Mouse (Mus musculus) urinary bladder, postnatal 14 days (tissue): Measurements from ENCODE around the gene Tmem211.

Source experiments
- DNase-seq: peaks from one replicate; pipeline ENCODE4 v3.0.0; 2021; ENCODE audit warnings: low spot score

Tmem211 gene

DNA sequence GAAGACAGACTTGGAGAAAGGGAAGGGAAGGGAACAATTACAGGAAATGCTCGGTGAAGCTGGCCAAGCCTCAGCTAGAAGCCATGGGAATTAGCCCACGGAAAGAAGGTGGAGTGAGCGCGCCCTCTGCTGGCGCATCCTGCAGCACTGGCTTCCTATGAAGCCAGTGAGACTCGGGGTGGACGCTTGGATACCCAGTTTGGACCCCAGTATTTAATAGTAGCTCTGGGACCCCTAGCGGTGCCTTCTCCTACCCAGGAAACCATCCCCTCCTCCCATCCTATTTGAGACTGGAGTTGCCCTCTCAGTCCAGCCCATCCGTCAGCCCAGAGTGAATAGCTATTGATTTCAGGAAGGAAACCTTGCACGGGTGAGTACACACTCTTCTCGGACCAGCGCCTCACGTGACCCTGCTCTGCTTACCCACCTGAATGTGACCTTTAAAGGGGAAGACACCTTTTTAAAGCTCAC lies at the start of gene Tmem211:
Tmem211 (plus strand) TSS at position 278 of the 471 bp plus-strand sequence.
- peak; percentile 90 for DNase-seq

DNA sequence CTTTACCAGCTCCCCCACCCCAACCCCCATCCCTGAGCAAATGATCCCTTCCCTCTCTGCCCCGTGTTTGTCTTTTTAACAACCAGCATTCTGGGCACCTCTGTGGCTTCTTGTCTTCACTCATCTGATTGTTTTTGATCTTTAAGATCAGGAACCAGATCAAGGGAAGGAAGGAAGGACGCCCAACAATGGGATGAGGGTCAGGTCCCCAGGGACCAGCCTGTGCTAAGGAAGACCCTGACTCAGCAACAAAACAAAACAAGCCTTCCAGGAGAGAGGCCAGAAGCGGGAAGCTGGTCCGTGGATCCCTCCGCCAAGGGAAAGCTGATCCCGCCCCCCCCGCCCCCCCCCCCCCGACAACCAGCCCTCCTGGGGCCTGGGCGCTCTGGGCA lies 47.3 kb upstream of the Tmem211 start:
- no peak for DNase-seq

DNA sequence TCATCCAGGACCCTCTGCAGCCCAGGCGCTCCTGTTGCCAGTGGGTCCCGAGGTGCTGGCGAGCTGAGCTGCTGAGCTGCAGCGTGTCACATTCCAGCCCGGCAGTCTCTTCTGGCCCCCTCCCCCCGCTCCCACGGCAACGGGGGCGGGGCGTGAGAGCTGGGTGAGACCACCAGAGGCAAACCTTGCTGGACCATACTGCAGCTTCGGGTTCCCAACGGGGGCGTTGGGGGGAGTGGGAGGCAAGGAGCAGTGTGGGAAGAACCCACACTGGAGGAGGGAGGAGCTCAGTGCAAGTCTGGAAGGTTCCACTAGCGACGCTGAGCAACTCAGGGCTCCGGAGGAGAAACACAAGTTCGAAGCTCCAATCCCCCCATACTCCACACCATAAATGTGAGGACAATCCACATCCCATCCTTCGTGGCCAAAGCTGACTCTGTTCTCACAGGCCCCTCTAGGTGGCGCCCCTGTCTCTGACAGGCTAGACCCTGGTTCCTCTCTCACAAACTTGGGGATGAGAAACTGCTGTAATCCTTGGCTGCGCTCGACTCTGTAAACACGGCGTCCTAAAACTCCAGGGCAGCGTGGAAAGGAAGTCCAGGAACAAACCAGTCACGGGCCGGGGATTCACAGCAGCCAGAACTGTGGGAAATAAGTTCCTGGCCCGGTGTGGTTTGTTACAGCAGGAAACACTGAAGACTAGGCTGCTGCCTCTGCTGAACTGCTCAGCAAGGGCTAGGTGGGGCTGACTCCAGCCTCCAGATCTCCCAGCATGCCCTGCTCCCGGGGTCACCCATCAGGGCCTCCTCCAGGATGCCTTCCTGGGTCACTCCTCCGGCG lies 46.6 kb upstream of the Tmem211 start:
- peak; percentile 92 for DNase-seq

DNA sequence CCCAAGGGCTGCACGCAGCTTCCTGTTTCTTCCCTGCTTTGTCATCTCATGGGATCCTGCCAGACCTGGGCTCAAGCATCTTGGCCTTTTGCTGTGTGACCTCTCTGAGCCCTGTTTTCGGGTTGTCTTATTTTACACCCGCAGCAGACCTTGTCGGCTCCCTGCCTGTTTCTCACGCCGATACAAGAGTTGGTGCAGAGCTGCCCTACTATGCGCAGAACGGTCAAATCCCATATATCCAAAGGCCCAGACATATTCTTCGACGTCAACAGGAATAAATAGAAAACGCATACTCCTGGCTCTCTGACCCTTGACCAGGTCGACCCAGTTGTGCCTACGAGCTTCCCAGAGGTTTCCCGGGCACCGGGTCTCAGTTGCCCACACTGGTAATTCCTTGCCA lies 46.0 kb upstream of the Tmem211 start:
- no peak for DNase-seq

DNA sequence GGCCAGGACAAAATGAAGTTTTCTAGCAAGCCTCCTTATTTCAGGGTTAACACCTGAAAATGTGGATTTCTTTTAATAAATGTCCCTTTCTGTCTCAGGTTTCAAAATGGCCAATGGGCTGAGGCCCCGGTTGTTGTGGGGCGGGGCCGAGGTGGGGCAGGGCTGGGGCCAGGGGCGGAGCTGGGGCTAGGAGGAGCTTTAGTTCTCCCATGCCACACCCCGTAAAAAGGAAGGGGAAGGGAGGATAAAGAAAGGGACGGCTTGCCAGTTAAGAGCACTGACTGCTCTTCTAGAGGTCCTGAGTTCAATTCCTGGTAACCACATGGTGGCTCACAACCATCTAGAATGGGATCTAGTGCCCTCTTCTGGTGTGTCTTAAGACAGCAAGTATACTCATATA lies 45.3 kb upstream of the Tmem211 start:
- no peak for DNase-seq

DNA sequence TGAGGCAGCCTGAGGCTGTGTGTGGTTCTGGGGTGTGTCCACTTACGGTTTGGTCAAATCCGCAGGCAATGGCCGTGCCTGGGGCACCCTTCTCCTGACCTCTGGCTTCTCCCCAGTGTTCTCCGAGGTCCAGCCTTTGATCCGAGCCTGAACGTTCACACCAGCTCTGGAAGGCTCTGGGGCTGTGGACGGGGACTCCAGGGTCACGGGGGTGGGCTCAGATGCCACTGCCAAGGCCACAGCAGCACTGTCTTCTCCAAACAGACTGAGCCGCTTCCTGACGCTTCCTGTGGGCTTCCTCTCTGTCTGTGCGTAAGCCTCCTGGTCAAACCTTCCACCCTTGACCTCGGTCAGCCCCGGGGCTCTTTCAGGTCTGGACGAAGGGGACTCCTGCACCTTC lies 36.2 kb upstream of the Tmem211 start:
- no peak for DNase-seq

DNA sequence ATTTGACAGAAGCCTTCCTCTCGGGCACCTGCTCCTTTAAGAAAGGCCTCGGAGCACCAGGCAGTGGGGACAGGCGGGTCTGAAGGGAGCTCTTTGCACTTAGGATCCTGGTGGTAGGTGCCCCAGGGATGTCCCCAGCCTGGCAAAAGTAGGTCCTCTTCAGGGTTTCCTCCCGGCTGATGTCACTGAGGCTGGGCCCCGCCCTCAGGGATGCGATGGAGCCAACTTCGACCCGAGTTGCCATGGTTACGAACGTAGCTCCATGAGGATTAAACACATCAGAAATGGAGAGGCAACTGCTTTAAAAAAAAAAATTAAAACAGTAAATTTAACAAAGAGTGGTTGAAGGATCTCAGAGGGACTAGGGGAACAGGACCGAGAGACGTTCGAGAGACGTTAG lies 34.8 kb upstream of the Tmem211 start:
- no peak for DNase-seq

DNA sequence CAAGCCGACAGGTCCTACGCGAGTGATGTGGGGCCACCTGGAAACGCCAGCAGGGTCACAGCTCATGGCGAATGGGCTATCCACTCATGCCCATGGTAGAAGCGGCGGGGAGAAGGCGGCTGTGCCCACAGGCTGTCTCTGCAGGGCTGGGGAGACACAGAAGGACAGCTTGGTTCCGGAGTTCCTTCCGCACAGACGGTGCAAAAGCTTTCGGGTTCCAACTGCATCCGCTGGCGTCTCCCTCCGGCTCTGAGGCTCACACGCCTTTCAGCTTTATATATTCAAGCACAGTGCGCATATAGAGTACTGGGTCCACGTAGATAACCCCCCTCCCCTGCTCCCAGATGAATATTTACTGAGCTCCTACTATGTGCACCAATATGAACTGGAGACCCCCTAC lies 32.9 kb upstream of the Tmem211 start:
- DNase-seq, result no peak

DNA sequence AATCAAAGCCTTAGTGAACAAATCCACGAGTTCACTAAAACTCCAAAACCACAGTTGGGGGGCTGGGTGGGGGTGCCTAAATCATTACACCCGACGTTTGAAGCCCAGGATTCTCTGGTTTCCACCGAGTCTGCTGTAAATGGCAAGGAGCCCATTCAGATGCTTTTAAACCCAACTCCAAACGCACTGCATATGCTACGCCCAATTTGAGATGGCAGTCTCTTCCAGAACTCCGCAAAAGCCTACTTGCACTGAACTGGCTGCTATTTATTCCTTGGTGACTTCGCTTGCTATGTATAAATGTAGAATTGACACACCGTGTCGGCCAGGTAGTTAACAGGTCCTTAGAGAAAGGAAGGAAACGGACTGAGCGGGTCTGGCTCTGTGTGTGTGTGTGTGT lies 31.3 kb upstream of the Tmem211 start:
- no peak for DNase-seq

DNA sequence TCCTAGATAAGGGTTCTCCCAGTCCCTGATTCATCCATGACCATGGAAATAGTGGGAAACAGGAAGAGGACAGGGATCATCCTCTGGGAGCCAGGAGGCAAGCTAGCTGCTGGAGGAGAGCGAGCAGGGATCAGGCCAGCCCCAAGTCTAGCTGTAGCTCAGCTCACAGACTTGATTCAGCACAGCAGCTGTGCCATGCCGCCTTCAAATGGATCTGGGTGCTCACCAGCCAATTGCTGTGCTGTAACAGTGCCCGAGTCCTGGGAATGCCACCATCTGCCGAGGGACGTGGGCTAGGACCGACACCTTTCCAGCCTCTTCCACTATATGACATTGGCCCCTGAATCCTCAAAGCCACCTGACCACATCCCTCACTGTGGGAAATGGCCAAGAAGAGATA lies 30.8 kb upstream of the Tmem211 start:
- DNase-seq, result no peak

DNA sequence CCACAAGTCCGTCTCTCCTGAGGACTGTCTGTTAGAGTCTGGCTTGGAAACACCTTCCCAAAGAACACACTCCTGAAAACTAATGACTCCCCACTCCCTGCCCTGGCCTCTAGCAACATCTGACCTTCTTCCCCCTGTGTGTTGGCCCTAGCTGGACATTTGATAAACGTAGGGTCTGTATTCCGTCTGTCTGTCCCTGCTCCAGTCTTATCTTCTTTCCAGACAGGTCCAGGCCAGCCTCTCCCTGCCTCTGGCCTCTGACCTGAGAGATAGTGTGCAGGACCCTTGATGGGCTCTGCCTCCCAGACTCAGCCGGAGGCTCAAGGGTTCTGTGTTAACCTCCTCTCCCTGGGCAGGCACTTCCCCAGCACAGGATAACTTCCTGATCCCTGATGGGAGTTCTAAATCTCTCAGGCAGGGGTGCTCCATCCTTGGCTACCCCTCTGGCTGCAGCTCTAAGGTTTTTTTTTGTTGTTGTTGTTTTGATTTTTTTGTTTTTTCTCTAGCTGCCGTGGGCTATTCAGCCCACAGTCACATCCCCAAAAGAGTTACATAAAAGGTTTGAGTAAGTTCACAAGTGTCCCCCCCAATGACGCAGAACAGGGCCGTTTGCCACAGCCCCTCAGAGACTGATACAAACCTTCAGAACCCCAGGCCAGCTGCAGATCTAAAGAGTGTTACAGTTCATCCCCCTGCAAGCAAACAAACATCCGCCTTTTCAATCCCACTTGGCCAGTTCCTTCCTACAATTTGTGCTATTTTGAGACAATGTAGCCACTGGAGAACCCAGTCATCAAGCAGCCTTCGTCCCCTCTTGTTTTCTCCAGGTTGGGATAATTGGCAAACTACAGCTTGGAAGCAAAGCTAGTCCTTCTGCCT lies 29.6 kb upstream of the Tmem211 start:
- DNase-seq, result no peak

DNA sequence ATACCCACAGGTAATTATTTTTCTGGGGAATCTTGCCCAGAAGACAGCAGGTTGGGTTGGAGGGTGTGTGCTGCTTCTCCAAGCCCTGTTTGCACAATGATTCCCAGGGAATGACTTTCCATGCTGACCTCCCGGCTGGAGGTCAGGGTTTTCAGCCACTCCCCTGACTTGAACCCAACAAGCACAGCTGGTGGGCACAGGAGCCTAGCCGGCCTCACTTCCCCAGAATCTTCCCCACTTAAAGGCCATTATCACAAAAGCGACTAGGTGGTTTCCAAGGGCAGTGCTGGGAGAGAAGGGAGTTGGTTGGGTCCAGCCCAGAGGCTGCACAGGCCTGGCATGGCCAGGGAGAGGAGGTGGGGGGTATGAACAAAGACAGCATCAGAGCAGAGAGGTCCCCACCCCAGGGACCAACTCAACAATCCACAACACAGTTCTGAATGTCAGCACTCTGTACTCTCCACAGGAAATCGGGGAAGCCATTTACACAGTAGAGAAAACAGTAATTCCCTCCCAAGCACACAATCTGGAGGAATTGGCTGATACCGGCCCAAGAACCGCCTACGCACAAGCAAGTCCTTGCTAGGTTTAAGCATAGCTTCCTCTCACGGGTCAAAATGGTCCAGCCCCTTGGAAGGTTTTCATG lies 27.5 kb upstream of the Tmem211 start:
- DNase-seq, result no peak

DNA sequence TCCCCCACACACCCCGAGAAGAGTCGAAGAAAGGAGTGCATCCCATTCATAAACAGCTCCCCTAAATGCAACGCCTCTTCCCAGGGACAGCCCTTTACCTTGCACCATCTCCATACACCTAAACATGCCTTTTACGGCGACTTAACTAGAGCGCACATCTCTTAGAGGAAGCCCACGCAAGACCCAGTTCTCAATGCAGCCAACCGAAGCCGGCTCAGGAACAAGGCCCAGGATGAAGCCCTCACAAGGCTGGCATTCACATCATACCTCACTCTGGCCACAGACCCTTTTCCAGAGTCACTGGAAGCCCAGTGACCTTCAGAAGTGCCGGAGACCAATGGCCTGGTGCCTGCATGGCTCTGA lies 27.0 kb upstream of the Tmem211 start:
- no peak for DNase-seq

DNA sequence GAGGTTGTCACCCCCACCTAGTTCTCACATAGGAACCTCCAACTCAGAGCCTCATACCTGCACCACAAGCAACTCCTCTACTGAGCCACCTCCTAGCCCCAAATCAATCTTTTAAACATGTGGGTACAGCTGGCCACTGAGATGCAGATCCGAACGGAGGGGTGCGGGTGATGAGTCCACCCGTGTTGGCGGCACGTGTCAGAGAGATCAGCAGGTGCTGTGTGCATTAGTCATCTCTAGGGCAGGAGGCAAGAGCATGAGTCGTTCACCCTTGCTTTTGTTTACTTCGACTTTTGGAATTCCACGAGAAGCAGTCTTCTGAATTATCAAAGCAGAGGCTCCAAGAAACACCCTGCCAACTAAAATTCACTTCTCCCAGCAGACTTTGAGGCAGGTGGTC lies 22.5 kb upstream of the Tmem211 start:
- DNase-seq, result peak; percentile 49

DNA sequence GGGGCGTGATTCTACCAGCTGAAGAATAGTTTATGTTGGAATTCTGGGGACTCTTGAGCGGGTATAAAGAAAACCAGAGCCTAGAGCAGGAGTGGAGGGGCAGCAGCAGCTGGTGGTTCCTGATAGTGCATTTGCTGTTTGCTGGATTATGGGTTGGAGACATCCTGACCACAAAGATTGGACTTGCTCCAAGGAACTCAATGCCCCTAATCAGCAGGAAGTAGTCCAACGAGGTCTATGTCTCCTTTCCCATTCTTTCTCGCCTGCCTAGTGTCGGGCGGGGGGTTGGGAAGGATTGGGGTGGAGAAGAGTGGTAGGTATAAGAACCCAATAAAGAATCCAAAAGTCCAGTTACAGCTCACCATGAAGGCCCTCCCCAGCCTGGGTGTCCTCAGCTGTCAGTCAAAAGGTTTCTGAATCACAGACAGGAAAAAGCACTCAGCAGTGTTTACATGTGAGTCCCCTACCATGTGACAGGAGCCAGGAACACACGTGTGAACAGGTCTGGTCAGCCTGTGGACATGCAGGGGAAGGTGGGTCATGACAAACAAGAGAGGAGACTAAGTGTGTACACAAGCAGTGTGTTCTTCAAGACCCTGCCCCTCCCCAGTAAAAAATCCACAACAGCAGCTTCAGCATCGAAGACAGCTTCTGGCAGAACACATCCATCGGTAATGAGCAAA lies 19.9 kb upstream of the Tmem211 start:
- DNase-seq, result no peak

DNA sequence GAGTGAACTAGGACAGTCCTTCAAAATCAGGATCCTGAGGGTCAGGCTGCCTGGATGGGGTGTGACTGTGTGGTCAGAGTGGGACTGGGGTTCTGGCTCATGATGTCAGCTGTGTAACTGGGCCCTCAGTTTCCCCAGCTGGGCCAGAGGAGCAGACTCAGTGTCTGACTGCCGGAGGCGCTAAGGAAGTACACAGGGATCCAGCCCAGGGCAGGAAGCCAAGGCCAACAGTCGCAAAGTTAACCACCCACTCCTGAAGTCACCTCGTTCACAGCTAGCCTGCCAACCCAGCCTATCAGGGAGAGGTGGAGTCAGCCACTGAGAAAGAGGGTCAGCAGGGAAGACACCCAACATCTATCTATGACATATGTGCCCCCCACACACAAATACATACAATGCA lies 18.7 kb upstream of the Tmem211 start:
- DNase-seq, result peak; percentile 76

DNA sequence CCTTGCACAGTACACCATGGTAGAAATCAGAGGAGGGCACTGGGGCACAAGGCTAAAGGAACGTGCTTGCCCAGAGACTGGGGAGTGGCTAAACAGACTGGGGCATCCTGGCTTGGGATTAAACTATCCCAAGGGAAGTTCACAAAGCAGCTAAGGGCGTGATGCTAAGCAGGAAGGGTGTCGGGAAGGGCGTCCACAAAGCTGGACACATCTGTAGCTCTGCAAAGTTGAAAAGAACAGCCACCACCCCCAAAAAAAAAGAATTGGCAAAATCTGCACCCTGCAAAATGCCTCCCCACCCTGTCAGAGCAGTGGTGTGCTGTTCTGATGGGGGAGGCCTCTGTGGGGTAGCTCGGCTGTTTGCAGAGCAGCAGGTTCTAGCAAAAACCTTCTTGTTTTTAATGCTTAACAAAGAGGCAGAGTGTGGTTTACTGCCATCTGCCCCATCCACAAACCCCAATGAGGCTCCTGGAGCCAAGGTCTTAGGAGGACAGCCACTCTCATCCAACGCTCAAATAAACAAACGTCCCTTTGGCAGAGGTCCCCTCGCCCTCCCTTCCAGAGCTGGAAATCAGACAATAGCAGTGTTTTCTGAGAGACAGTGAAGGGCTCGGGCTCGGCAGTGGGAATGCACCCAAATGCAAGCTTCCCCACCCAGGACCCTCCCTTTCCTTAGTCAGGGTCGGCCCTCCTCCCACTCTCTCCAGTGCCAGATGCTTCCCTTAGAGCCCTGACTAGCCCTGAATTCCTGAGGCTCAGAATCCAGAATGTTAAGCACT lies 17.9 kb upstream of the Tmem211 start:
- DNase-seq, result peak; percentile 80

DNA sequence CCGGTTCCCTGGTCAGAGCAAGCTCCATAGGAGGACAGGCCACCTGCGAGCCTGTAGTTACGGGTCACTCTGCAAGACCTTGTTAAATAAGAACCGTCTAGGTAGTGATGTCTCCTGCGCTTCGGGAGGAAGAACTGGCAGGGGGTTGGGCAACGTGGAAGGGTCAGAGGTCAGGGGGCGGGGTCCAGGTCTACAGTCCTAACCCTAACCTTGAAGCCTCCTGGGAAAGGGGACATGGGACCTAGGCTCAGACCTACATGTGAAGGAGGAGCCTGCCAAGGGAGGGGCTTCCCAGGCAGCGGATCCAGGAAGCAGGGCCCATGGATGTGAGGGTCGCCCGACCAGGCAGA lies 17.3 kb upstream of the Tmem211 start:
- DNase-seq, result no peak

DNA sequence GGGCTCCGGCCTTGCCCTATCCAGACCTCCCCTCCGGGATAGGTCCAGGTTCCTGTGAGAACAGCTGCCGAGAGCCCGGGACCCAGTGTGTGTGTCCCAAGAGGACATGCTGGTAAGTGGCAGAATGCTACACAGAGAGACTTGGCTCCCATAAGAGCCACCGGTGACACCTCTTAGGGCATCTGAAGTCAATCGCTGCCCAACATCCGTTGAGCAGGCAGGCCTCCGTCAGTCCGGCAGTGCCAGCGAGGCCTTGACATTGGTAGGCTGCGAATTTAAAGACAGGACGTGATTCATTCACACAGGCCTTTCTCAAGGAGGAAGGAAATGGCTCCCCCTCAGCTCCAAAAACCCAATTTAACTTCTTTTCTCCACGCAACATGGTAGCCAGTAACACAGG lies 16.8 kb upstream of the Tmem211 start:
- no peak for DNase-seq

DNA sequence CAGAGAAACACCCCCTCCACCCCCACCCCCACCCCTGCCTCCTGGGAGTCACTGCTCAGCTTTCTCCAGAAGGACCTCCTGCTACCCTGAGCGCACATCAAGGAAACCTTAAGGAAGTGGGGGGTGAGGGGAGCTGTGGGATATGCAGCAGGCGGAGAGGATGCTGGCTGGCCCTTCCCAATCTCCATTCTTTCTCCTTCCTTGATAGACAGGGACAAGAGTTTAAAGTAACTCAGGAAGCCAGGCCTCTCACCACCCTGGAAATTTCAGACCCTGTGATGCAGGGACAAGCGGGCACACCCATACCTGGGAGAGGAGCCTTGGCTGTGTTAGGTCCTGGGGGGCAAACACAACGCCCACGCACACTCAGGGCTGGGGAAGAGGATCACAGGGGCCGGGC lies 16.4 kb upstream of the Tmem211 start:
- DNase-seq, result no peak

DNA sequence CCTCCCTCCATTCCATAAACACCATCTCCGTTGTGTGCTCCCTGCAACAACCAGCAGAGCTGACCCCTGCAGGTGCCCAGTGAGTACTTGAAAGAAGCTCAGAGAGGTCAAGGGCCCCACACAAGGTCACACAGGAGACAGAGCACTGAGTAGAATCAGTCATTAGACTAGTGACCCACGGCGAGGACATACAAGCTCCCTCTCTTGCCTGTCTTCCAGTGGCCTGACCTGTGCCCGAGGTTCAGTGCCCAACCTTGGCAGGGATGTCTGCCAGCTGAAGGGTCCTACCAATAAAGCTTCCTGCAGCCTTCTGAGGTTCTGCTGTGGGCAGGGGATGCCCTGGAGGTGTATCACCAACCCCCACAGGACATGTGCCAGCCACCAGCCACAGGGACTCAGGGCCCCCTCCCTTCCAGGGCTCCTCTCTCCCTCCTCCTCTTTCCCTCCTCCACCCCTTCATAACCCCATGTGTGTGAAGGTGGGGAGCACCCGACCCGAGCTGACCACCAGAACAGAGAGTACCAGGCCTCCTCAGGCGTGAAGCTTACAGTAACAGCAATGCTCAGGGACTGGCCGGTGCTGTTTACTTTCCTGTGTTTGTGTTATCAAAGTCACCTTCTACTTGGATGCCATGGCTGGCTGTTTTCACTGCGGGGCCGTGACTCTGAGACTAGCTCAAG lies 14.4 kb upstream of the Tmem211 start:
- DNase-seq, result no peak
